Mouse (Mus musculus) heart, embryonic 16.5 days (tissue): ENCODE data around the gene Fam117a. TPM values are rescaled to one million over a fixed set of nuclear protein-coding genes. Genes with fewer than 3 reads are reported as not detected.

Experiments
- ATAC-seq: fragments of 200-750 bp; cut with Nextera tagmentation; replicated peaks from 2 replicates; pipeline ENCODE4 v1.8.0; 2017; ENCODE audit warnings: moderate number of reproducible peaks; ENCODE audit not compliant: insufficient read depth, low FRiP score; ENCODE audit errors: extremely low read depth
- H3K27ac ChIP-seq: fragments of 300-500 bp; sonication (generic); 2 replicates; pipeline ENCODE4 v1.5.1; 2014; ENCODE audit warnings: mild to moderate bottlenecking, low read length, control low read depth, moderate library complexity
- H3K27me3 ChIP-seq: fragments of 300-500 bp; sonication (generic); 2 replicates; pipeline ENCODE4 v1.6.1; 2014; ENCODE audit warnings: low read length, mixed read lengths; ENCODE audit not compliant: control insufficient read depth, insufficient read depth
- H3K36me3 ChIP-seq: fragments of 300-500 bp; sonication (generic); 2 replicates; pipeline ENCODE4 v1.6.1; 2014; ENCODE audit not compliant: control insufficient read depth, insufficient read depth
- H3K4me1 ChIP-seq: fragments of 300-500 bp; sonication (generic); 2 replicates; pipeline ENCODE4 v1.6.1; 2014; ENCODE audit warnings: low read length, mixed read lengths; ENCODE audit not compliant: control insufficient read depth, insufficient read depth
- H3K4me2 ChIP-seq: fragments of 300-500 bp; sonication (generic); 2 replicates; pipeline ENCODE4 v1.6.1; 2014; ENCODE audit warnings: low read depth, mild to moderate bottlenecking, control low read depth, low read length
- H3K4me3 ChIP-seq: fragments of 300-500 bp; sonication (generic); 2 replicates; pipeline ENCODE4 v1.5.1; 2014; ENCODE audit warnings: mild to moderate bottlenecking, control low read depth, low read length
- H3K9ac ChIP-seq: fragments of 300-500 bp; sonication (generic); 2 replicates; pipeline ENCODE4 v1.6.1; 2014; ENCODE audit warnings: low read length, control low read depth
- H3K9me3 ChIP-seq: fragments of 300-500 bp; sonication (generic); replicated peaks from 2 replicates; pipeline ENCODE4 v1.6.1; 2016; ENCODE audit warnings: low read length; ENCODE audit not compliant: control insufficient read depth
- WGBS: fragments of 180-500 bp; shearing (Covaris S2); extraction: QIAGEN DNeasy Blood & Tissue Kit; methylation state at CpG from one replicate; pipeline ENCODE4 v1.1.7; 2014; 5-methylcytosine and 5-hydroxymethylcytosine counted together
- polyA plus RNA-seq: library from polyadenylated mRNA; unstranded; fragments of >200 nt; fragmentation: Nextera tagmentation; extraction: Ambion mirVana; gene quantifications from 2 replicates; pipeline ENCODE4 v1.2.1, GENCODE M21; 2015

Gene Fam117a
- polyA plus RNA-seq, 1 experiment from 2014 or later: 6.3 TPM

- ATAC-seq: peak; percentile 77
- Histone ChIP-seq H3K9ac (peak overlapping the region; percentile 40; the same call in 1 of the 2 replicates), H3K4me3 (no peak overlapping the region), H3K4me2 (no peak overlapping the region), H3K36me3 (no peaks in the 10 kb centered on the region), H3K27ac (peak overlapping the region; percentile 80), H3K4me1 (peaks cover 26% of the 10 kb centered on the region), H3K9me3 (no peaks in the 10 kb centered on the region), H3K27me3 (no peaks in the 10 kb centered on the region)
- WGBS: 35% methylated on average over 10 of the region's 10 CpGs
These were observed 28.8 kb downstream of the Fam117a start for GRCm38 (mm10) chr11:95365596-95365995.

DNA sequence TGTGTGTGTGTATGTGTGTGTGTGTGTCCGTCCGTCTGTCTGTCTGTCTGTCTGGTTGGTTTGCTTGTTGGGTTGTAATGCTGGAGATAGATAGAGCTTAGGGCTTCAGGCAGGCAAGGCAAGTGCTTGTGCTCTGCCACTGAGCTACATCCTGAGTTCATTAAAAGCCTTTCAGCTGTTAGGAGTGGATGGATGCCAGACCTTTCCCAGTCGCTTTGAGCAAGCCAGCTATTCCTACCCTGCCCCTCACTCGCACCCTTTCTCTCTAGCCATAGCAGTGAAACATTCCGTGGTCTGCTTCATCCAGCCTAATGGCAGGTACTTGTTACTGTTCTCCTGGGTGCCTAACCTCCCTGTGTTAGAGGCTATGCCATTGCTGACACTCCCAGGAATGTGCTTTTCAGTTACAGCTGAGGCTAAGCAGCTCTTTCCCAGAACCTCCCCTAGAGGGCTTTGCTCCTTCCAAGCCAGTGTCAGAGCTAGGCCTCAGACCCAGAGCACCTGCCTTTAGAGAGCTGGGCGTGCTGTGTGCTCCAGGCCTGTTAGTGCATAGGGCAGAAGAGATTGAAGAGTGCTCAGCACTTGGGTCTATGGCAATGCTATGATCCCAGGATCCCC is 29.6 kb downstream of the Fam117a start:
- H3K27ac ChIP-seq: peak overlapping the region; percentile 80
- H3K36me3 ChIP-seq: no peaks in the 10 kb centered on the region
- no peaks in the 10 kb centered on the region for H3K27me3 ChIP-seq
- 63% methylated on average over 6 of the region's 6 CpGs for WGBS
- H3K9ac ChIP-seq: no peak overlapping the region; the same call in 1 of the 2 replicates
- ATAC-seq: peak; percentile 33; the same call in 1 of the 2 replicates
- no peak overlapping the region for H3K4me2 ChIP-seq
- no peaks in the 10 kb centered on the region for H3K9me3 ChIP-seq
- H3K4me3 ChIP-seq: no peak overlapping the region
- peaks cover 26% of the 10 kb centered on the region for H3K4me1 ChIP-seq

DNA sequence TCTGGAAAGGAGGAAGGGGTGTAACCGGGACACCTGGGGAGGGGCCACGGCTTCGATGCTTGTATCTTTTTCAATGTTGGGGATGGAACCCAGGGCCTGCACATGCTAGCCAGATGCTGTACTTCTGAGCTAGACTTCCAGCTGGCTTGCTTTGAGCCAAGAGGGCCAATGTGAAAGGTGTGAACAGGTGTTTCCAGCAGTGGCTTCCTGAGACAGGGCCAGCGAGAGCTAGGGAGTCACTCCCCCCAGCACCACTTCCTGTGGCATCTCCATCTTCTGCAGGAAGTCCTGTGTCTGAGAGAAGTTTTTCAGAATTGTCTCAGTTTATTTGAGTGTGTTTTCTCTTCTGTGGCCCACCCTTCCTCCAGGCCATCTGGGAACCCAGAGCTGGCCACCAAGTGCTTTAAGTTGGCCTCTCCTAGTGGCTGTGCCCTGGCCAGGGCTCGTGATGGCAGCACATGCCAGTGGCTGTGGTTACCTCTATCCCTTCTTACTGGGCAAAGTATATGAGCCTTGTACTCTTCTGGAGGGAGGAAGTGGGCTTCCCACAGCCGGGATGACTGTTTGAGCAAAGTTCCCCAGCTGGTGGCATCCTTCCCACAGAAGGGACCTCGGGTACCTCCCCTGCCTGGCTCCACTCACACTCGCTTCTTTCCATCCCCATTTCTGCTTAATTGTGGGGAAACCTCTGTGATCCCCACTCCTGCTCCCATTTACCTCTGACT is 30.4 kb downstream of the Fam117a start:
- Histone ChIP-seq H3K4me2 (no peak overlapping the region), H3K4me1 (peaks cover 26% of the 10 kb centered on the region), H3K4me3 (no peak overlapping the region), H3K27ac (peak overlapping the region; percentile 80), H3K9ac (no peak overlapping the region), H3K36me3 (no peaks in the 10 kb centered on the region), H3K9me3 (no peaks in the 10 kb centered on the region), H3K27me3 (no peaks in the 10 kb centered on the region)
- no peak for ATAC-seq
- 72% methylated on average over 8 of the region's 8 CpGs for WGBS

DNA sequence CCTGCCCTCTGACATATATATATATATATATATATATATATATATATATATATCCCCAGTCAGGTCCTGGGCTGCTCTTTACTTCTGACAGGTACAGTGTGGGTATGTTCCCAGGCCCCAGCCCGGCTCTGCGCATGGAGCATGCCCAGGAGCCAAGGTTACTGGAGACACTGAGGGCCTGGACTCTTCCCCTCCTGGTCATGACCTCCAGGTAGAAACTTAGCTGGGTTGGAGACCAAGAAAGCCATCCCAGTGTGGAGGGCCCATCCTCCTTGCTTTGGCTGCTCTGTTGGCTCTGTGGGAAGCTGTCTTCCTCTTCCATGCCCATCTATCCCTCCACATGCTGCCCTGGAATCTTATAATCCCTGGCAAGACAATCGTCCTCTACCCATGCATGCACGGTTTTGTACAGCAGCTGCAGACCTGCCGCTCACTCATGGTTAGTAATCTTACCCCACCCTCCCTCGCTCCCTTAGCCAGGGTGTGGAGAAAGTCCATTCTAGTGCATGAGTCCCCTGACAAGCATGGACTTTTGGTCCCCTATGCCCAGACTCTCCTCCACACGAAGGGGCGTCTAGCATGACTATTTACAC is 31.5 kb downstream of the Fam117a start:
- 85% methylated on average over 8 of the region's 8 CpGs for WGBS
- no peaks in the 10 kb centered on the region for H3K9me3 ChIP-seq
- H3K36me3 ChIP-seq: peaks cover 4% of the 10 kb centered on the region
- H3K4me2 ChIP-seq: no peak overlapping the region
- H3K27ac ChIP-seq: no peak overlapping the region
- no peak for ATAC-seq
- no peaks in the 10 kb centered on the region for H3K27me3 ChIP-seq
- H3K9ac ChIP-seq: no peak overlapping the region
- peaks cover 26% of the 10 kb centered on the region for H3K4me1 ChIP-seq
- no peak overlapping the region for H3K4me3 ChIP-seq

DNA sequence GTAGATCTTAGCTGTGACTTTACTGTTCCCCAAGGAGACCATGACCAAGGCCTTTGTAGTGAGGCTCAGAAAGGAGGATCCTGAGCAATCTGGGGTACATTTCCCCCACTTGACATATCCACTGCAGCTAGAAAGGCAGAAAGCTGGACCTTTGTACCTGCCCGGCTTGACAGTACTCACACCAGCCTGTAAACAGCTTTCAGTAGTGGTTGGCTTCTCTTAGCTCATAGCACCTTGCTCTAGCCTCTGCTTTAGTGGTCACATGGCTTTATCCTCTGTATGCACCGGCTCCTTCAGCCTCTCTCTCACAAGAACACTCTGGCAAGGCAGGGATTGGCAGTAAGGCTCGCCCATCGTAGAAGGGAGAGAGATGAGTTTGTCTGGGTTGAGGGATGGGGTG is 32.1 kb downstream of the Fam117a start:
- no peak overlapping the region for H3K4me2 ChIP-seq
- H3K4me1 ChIP-seq: peaks cover 26% of the 10 kb centered on the region
- H3K27me3 ChIP-seq: no peaks in the 10 kb centered on the region
- 83% methylated on average over 4 of the region's 4 CpGs for WGBS
- H3K27ac ChIP-seq: no peak overlapping the region
- H3K36me3 ChIP-seq: peaks cover 7% of the 10 kb centered on the region
- no peak overlapping the region for H3K9ac ChIP-seq
- no peaks in the 10 kb centered on the region for H3K9me3 ChIP-seq
- ATAC-seq: no peak
- no peak overlapping the region for H3K4me3 ChIP-seq

GRCm38 (mm10) chr11:95369964-95370890 is 33.4 kb downstream of the Fam117a start:
- H3K9ac ChIP-seq: no peak overlapping the region
- ATAC-seq: peak; percentile 30; the same call in 1 of the 2 replicates
- WGBS: 58% methylated on average over 15 of the region's 15 CpGs

GRCm38 (mm10) chr11:95371182-95371581 is 34.4 kb downstream of the Fam117a start:
- Histone ChIP-seq H3K4me1 (peaks cover 10% of the 10 kb centered on the region), H3K4me2 (no peak overlapping the region), H3K27ac (no peak overlapping the region), H3K9me3 (no peaks in the 10 kb centered on the region), H3K9ac (no peak overlapping the region), H3K27me3 (no peaks in the 10 kb centered on the region), H3K36me3 (peaks cover 13% of the 10 kb centered on the region), H3K4me3 (no peak overlapping the region)
- WGBS: 85% methylated on average over 7 of the region's 7 CpGs
- ATAC-seq: no peak

More at GRCm38 (mm10) chr11:95369964-95370890, 33.4 kb downstream of the Fam117a start:
- H3K36me3 ChIP-seq: peaks cover 12% of the 10 kb centered on the region
- H3K27ac ChIP-seq: peak overlapping the region; percentile 73
- no peaks in the 10 kb centered on the region for H3K27me3 ChIP-seq
- H3K4me1 ChIP-seq: peaks cover 20% of the 10 kb centered on the region
- no peak overlapping the region for H3K4me2 ChIP-seq
- no peak overlapping the region for H3K4me3 ChIP-seq
- no peaks in the 10 kb centered on the region for H3K9me3 ChIP-seq

- H3K4me3 ChIP-seq: no peak overlapping the region
- peaks cover under 1% of the 10 kb centered on the region; the same call in 1 of the 2 replicates for H3K4me1 ChIP-seq
- H3K27me3 ChIP-seq: no peaks in the 10 kb centered on the region
- no peaks in the 10 kb centered on the region for H3K9me3 ChIP-seq
- no peak overlapping the region for H3K4me2 ChIP-seq
- no peak overlapping the region for H3K27ac ChIP-seq
- no peak for ATAC-seq
- 44% methylated on average over 9 of the region's 9 CpGs for WGBS
- no peak overlapping the region for H3K9ac ChIP-seq
- H3K36me3 ChIP-seq: 0 out of 2 replicates have a peak, but pooled peaks cover 9% of the 10 kb centered on the region
These were observed 42.1 kb downstream of the Fam117a start for GRCm38 (mm10) chr11:95378926-95379325.
